Mouse (Mus musculus): ENCODE measurements around the gene Tmem86a.
"Not testable (repeated sequence)": the region's sequence is repeated elsewhere in the genome, so short reads cannot be mapped to it uniquely, and the experiment has no call there.

Tmem86a gene

DNA sequence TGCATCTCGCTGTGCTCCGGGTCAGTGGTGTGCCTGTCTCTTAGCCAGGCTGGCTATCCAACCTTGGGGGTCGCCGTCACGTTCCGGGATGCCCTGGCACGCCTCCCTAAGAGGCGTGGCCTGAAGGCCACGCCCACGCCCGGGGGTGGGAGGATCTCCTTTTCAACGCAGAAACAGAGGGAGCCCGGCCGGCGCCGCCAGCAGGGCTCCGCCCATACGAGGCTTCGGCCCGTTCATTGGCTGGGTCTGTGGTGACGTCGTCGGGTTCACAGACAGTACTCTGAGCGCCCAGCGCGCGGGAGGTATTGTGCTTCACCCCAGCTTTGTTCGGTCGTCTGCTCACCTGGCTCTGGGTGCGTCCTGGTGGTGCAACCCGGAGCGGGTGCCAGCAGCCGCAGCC lies at the start of gene Tmem86a:
Gene Tmem86a (plus strand): TSS at position 236 of the 400 bp plus-strand sequence.
- peak; percentile 52 for DNase-seq (ENCODE audit: low read depth, low spot score)

DNA sequence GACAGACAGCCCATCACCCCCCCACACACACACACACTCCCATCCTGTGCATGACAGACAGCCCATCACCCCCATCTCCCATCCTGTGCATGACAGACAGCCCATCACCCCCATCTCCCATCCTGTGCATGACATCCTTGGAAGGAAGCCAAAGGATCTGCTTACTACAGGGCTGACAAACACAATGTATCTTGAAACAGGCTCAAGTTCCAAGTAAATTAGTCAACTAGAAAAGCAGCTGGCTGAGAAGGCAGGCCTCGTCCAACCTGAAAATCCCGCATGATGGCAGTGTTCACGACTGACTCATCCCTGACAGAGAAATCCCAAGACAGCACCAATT lies 49.8 kb upstream of the Tmem86a start:
- DNase-seq (ENCODE audit: low read depth, low spot score): no peak

GRCm38 (mm10) chr7:47001125-47001899 lies 49.1 kb upstream of the Tmem86a start:
- DNase-seq (ENCODE audit: low read depth, low spot score): no peak

DNA sequence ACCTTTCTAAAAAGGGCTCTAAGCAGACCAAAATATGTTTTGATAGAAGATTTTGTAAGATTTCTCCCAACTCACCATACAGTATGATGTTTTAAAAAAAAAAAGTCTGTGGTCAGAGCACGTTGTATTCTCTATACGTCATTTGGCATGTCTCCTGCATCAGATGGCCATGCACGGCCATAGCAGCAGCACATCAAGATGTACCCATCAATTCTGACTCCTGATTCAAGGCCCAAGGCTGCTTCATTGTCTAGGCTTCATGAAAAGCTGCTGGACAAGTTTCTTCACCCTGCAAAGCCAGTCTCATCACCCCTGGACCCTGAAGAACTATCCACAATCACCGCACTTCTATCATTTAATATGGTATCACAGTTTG lies 48.5 kb upstream of the Tmem86a start:
- no peak for DNase-seq (ENCODE audit: low read depth, low spot score)

DNA sequence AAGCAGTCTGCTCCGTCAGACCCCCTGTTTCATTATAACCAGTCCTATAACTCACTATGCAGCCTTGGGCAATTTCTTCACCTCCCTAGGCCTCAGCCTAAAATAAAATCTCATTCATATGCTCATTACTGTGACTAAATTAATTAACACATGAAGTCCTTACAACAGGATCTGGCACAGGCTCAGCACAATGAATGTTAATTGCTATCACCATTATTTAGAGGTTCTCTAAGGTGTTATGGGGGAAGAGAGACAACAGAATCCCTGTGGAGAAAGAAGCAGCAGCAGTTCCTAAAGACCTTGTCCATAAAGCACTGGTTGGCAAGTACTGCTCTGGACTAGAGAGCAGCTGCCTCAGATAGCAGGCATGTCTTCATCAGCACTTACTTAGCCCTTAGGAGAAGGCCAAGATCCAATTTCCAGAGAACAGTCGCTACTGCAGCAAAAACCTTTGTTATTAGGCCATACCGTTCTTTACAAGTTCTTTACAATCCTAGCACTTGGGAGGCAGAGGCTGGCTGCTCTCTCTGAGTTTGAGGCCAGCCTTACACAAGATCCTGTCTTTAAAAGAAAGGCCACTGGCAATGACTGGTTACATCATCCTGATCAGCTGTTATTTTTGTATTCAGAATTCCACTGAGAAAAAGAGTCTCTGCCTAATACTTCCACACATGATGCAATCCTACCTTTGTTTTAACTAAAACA lies 46.8 kb upstream of the Tmem86a start:
- no peak for DNase-seq (ENCODE audit: low read depth, low spot score)

GRCm38 (mm10) chr7:47007109-47007780 lies 43.2 kb upstream of the Tmem86a start:
- DNase-seq (ENCODE audit: low read depth, low spot score): peak; percentile 41

GRCm38 (mm10) chr7:47007818-47008167 lies 42.6 kb upstream of the Tmem86a start:
- peak; percentile 66 for DNase-seq (ENCODE audit: low read depth, low spot score)

- peak; percentile 95 for DNase-seq (ENCODE audit: low read depth, low spot score)
Observed at GRCm38 (mm10) chr7:47008168-47008993, 42.0 kb upstream of the Tmem86a start, which contains the start of gene Spty2d1. TSS of gene Spty2d1 (minus strand) at chr7:47008411.

DNA sequence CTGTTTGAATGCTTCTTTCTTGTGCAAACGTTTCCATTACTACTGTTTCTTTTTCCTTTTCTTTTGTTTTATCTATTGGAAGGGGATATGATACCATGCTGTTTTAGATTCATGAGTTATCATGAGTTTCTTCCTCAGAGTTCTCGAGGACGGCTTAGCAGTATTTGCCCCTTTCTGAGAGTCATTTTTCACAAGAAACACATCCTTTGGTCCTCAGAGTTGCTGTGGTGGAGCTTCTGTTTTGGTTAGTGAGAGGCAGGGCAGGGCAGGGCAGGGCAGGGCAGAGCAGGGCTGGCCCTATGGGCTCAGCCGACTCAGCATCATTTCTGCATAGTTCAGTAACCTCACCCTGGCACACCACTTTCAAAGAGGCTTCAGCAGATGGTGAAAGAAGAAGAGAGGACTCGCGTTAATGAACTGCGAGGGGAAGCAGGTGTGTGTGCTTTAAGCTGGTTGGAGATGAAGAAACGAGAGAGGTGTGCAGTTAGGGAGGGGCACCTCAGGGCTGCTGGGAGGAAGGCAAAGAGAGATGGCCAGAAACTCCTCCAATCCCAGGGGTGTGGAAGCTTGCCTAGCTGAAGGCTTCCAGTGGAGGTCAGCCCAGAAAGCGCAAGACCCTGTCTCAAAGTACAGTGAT lies 37.2 kb upstream of the Tmem86a start:
- DNase-seq (ENCODE audit: low read depth, low spot score): no peak

- no peak for DNase-seq (ENCODE audit: low read depth, low spot score)
Observed at GRCm38 (mm10) chr7:47014564-47015389, 35.6 kb upstream of the Tmem86a start.

GRCm38 (mm10) chr7:47015390-47016065 lies 34.9 kb upstream of the Tmem86a start:
- peak; percentile 79 for DNase-seq (ENCODE audit: low read depth, low spot score)

- no peak for DNase-seq (ENCODE audit: low read depth, low spot score)
Observed at GRCm38 (mm10) chr7:47016602-47017001, 33.8 kb upstream of the Tmem86a start.

DNA sequence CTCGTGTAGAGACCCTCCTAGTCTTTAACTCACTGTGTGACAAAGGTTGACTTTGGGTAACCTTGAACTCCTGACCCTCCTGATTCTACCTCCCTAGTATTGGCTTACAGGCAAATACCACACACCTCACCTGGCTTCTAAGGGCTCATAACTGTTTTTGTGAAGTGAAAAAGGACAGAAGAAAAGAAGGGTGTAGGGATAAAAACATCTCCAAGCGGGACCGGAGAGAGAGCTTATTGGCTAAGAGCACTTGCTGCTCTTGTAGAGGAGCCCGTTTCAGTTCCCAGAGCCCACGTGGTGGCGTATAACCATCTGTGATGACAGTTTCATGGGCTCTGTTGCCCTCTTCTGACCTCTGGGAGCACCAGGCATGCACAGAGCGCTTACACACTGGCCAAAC lies 33.3 kb upstream of the Tmem86a start:
- DNase-seq (ENCODE audit: low read depth, low spot score): no peak

DNA sequence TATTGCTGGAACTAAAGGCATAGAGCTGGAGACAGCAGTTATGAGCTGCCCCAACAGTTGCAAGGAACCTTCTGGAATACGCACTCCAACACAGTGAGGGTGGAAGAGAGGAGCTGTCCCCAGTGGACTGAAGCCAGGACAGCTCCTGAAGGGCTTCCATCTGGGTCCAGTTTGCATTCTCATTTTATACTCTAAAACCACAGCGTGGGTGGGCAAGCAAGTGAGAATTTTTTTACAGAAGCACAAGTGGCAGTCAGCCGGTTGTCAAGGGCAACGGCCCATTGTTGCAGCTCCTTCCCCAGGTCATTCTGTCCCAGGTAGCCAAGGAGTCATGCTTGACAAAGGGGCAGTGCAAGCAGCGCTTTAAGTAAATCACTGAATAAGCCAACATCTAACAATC lies 30.8 kb upstream of the Tmem86a start:
- no peak for DNase-seq (ENCODE audit: low read depth, low spot score)

DNA sequence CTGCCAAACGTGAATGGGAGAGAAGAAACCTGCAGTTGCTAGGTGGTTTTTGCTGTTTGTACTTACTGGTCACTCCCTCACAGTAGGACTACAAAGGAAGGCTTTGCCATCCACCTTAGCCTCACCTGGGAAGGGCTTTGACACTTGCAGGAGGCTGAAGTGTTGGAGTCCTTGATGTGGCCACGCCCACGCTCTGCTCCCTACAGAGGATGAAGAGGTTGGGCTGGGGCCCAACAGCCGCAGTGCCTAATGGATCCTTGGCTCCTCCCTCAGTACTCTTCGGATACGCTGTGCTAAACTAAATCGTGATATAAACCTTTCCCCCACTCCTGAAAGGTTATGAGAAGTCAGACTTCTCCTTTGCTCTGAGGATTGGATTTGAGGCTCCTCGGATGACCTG lies 29.4 kb upstream of the Tmem86a start:
- no peak for DNase-seq (ENCODE audit: low read depth, low spot score)

GRCm38 (mm10) chr7:47022482-47022881 lies 27.9 kb upstream of the Tmem86a start:
- DNase-seq (ENCODE audit: low read depth, low spot score): no peak

DNA sequence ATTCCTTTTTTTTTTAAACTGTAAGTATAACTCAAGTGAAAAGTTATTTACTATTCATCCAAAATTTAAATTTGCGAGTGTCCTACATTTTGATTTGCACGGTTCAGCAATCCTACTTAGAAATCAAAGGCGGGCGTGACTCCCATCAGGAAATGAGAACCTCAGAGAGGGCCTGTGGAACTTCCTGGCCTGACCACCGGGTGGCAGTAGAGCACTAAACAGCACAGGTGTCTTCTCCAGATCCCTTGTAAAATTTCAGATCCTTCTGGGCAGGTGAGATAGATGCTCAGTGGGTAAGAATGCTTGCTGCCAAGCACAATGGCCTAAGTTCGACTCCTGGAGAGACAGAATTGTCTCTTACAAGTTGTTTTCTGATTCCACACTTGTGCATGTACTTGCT lies 26.9 kb upstream of the Tmem86a start:
- DNase-seq (ENCODE audit: low read depth, low spot score): peak; percentile 47

GRCm38 (mm10) chr7:47024454-47024853 lies 25.9 kb upstream of the Tmem86a start:
- DNase-seq (ENCODE audit: low read depth, low spot score): no peak

DNA sequence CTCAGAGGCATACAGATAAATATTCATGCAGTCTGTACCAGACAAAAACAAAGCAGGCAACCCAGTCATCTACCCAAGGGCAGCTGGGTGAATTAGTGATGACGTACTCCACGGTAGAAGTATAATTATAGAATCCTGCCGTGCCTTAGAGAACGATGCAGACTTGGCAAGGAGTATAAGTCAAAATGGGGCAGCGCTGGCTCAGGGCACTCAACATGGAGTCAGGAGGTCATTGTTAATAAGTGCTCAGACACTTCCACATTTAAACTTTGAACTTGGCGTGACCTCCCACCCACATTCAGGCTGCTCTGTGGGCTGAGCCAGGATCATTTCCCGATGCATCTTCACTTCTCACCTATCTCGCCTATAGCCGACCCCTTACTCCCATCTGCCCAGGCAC lies 25.0 kb upstream of the Tmem86a start:
- DNase-seq (ENCODE audit: low read depth, low spot score): no peak

GRCm38 (mm10) chr7:47026899-47027298 lies 23.5 kb upstream of the Tmem86a start:
- DNase-seq (ENCODE audit: low read depth, low spot score): not testable (repeated sequence)
